Mouse (Mus musculus) embryo, embryonic 11 days (tissue): ENCODE measurements around the gene Gm49450.

Source experiments
- DNase-seq: peaks from one replicate; pipeline ENCODE4 v3.0.0-alpha.2; 2015

The Gm49450 gene

DNA sequence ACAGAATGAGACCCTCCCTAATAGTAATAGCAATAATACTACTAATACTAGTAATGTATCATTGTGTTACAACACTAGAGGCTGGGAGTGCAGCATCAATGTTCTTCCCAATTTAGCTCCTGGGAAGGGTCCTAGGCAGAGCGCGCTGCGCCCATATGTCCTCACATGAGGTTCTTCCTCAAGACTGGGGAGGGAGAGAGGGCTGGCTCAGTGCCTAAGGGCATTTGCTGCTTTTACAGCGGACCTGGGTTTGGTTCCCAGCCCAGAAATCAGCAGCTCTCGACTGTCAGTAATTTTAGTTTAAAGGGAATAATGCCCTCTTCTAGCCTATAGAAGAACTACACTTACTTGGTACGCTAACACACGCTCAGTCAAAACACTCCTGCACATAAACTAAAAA, 65.8 kb downstream of the Gm49450 start:
- no peak for DNase-seq

DNA sequence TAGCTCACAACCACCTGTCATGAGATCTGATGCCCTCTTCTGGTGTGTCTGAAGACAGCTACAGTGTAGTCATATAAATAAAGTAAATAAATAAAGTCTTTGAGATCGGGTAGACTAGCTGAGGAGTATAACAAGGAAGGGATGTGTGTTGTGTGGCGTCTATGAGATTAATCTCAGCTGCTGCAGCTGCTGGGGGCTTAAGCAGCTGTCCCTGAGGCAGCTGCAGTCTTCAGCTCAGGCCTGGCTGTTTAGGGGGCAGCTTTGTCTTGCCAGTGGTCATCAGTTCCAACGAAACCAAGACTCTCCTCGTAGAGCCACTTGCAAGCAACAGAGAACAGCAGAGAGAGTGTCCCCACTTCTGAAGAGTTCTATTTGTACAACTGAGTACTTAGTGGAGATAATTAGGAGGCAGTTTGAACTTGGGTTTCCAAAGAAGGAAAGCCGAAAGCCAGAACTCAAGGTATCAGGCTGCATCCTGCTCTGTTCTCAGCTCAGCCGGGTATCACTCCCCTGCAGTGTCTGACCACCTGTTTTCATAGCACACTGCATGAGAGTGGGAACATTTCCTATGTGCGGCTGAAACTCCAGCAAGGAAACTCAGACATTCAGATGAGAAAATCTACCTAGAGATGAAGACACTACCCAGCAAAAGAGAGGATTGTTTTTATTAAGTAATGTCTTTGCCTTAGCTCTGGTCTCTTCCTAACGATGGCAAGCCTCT, 66.5 kb downstream of the Gm49450 start:
- no peak for DNase-seq

DNA sequence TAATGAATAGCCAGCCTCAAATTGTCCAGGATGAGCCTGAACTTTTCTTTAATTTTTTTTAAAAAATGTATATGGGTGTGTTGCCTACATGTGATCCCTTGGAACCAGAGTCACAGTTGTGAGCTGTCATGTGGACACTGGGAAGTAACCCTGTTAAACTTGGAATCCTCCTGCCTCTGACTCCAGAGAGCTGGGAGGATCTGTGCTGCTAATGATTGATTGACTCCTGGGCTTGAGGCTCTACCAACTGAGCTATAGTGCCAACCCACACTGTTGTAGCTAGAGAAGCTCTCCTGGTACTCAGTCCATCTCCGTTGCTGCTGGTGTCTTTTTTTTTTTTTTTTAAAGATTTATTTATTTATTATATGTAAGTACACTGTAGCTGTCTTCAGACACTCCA, 69.2 kb downstream of the Gm49450 start:
- no peak for DNase-seq

DNA sequence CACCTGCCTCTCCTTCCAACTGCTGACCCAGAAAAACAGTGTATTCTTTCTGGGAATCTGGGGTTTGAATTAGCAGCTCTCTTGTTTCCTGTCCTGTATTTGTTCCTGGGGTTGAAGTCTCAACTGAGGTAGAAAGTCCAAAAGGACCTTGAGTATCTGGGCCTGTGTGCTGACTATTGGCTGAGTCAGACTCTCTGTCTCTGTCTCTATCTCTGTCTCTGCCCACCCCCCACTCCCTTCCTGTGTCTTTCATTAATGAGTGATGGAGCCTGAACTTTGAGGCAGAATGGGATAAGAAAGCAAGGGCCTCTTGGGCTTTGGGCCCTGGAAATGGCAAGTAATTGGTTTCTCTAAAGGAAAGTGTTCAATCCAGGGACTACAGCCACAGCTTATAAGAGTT, 69.7 kb downstream of the Gm49450 start:
- DNase-seq: no peak
